Mouse (Mus musculus) stomach, postnatal 0 days (tissue): Measurements from ENCODE around the gene Trank1.

ENCODE experiments used
- CTCF ChIP-seq: IDR thresholded peaks from 2 replicates; pipeline ENCODE4 v1.5.1; 2016; ENCODE audit warnings: antibody characterized with exemption, low read depth, mild to moderate bottlenecking, moderate library complexity
- EP300 ChIP-seq: optimal IDR thresholded peaks from 2 replicates; pipeline ENCODE3; 2016; ENCODE audit warnings: antibody characterized with exemption

DNA sequence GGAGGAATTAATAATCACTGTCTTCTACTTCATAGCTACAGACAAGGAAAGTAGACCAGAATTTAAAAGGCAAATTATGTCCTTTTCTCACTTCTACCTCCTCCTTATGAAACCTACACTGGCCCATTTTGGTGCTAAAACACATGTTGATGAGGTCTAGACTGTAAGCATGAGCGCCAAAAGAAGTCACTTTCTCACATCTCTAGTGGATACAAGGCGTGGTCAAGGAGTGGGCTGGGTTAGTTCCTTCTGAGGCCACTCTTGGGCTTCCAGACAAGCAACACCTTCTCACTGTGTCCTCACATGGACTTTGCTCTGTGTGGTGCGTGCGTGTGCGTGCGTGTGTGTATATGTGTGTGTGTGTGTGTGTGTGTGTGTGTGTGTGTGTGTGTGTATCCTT lies 70.9 kb downstream of the Trank1 start:
- TF ChIP-seq EP300, result no peak
- no peak for TF ChIP-seq CTCF
